Mouse (Mus musculus): ENCODE measurements around the gene Psme4.
"Not testable (repeated sequence)": the region's sequence is repeated elsewhere in the genome, so short reads cannot be mapped to it uniquely, and the experiment has no call there.

Gene Psme4

GRCm38 (mm10) chr11:30771267-30771903 lies at the start of gene Psme4:
Psme4 (plus strand) TSS chr11:30771726.
- peak; percentile 97 for ATAC-seq (ENCODE audit: low TSS enrichment)

DNA sequence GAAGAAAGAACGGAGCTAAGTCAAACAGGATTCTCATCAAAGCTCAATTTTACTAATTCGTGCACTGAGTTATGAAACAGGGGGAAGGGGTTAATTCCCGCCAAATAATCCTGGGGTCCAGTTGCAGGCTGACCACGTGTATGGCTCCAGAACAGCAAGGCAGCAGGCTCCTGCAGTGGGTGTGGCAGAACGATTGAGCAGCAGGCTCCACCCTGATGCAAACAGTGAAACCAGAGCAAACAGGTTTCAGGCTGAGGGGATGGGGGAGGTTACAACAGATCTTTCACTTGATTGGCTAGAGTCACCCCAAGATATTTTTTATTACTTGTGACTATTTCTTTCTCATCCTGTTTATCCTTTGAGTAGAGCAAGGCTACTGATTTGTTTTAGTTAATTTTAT lies 48.1 kb upstream of the Psme4 start:
- ATAC-seq (ENCODE audit: low TSS enrichment), result no peak

- ATAC-seq (ENCODE audit: low TSS enrichment), result no peak
Measured at GRCm38 (mm10) chr11:30730721-30731120, 40.8 kb upstream of the Psme4 start.

DNA sequence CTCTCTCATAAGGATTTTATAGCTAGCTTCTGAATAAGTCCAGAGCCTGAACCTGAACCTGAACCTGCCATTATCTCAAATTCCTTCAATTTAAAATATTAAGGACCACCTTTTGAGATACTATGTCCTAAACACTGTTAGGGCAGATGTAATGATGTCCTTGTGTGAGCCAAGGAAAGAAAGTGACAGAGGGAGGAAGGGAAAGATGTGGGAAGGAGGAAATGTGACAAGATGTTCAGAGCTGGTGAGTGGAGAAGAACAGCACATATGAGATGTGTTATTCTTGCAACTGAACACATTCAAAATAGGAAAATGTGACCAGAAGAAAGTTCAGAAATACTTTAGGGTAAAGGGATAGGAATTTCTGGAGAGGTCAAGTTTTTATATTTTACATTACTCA lies 38.1 kb upstream of the Psme4 start:
- ATAC-seq (ENCODE audit: low TSS enrichment), result peak; percentile 97

DNA sequence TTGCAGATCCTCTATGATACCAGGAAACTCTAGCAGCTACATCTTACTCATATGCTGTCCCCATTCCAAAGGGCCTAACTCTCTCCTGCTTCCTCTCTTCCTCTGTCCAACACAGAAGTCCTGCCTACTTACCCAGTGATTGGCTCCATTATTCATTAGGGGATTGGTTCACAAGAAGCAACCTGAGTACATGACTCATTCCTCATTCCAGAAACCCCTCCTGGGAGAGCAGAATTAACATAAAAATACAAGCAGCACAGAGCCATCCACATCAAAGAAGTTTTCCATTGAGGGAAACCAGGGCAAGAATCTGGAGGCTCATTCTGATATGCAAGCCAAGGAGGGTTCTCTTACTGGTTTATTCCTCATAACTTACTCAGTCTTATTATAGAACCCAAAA lies 27.5 kb upstream of the Psme4 start:
- ATAC-seq (ENCODE audit: low TSS enrichment), result no peak

- no peak for ATAC-seq (ENCODE audit: low TSS enrichment)
Measured at GRCm38 (mm10) chr11:30748938-30749337, 22.6 kb upstream of the Psme4 start.

DNA sequence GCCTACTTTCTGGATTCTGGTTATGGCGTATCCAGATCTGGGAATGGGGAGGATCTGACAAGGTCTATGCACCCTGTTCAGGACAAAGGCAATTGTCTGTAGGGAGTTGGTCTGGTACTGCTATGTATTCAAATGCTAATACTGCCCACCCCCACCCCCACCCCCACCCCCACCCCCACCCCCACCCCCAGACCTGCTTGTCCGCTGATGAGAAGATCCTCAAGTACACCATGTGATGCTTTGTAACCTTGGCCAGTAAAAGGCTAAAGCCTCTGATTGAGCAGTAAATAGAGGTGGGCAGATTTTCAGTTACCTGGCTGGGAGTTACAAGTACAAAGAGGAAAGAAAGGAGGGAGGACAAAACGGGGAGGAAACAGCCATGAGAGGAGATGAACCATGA lies 21.9 kb upstream of the Psme4 start:
- ATAC-seq (ENCODE audit: low TSS enrichment), result no peak

DNA sequence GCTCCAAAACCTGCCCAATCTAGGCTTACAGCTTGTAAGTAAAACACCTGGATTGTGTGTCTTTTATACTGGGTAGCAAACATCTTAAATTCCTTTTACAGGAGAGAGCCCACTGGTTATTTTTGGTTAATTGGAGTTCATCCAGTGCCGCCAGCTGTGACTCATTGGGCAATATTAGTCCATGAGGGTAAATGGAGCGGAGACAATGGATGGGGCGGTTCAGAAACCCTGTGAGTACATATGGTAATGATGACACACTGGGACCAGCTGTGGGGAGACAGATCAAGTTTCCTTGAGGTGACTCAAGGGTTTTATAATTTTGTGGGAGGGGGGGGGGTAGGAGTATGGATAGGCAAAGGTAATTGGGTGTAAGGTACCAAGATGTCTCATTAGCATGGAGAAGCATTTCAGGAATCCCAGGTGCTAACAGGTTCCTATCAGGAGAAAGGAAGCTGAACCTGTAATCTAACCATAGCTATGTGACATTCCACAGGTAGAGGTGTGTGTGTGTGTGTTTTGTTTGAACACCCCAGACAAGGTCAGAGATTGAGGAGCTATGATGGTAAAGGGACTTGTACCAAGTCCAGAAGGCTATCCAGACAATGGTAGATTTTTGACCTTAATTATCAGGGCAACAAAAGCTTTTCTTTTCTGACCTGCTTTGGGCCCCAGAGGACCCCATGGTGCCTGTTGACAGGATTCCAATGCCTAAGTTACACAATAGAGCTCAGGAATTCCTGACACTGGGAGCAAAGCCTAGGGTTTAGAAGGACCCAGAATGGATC lies 21.3 kb upstream of the Psme4 start:
- ATAC-seq (ENCODE audit: low TSS enrichment), result no peak

DNA sequence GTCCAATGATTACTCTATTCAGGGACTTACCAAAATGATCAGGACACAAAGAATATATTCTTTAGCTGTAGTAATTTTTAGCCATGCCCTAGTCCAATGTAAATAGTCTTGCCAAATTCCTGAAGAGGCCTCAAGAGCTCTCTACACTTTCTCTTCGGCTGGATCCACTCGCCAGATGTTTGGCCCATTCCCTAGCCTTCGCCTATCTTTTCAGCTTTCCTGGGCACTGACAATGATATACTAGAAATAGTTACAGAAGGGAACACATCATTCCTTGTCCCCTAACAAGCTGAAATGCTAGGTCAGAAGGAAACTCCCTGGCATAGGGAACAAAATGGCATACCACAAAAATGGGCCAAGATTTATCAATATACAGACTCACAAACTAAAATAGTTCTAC lies 18.6 kb upstream of the Psme4 start:
- ATAC-seq (ENCODE audit: low TSS enrichment), result no peak

DNA sequence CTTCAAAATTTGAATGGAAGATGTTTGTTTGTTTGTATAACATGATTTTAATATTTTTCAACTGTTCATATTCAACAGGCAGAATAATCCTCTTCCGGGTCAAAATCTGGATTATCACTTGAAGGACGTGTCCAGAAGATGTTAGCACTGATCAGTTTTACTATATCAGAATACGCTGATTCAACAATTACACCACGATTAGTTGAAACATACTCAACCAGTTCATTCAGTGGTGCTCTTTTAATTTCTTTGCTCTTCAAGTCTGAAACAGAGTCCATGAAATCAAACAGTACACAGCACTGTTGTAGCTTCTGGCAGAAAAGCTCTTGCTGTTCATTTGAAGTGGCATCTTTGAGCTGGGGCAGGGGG lies 17.1 kb upstream of the Psme4 start:
- ATAC-seq (ENCODE audit: low TSS enrichment), result not testable (repeated sequence)

DNA sequence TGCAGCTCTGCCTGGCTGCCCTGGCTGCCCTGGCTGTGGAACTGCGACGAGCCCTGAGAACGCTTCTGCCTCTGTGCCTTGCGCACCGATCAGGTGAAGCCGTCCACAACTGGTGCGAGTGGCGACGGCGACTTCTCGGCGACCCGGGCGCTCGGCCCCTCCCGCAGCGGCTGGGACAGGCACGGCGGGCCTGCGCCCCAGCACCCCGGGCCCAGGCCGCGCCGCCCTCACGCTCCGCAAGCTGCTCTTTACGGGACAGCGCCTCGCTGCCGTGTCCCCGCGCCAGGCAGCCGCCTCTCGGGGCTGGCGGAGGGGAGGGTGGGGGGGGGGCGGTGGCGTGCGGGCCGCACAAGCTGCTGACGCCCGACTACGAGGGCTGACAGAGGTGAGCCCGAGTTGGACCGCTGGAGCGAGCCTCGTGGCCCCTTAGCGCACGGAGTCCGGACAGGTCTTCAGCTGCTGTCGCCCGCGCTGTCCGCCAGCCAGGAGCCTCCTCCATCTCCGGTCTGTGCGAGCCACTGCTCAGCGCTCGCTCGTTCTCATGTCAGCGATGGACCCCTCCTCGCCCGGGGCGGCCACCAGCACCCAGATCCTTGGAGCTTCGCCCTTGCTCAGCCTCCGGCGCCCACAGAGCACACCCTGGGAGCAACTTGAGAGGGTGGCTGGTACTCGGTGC lies 16.5 kb upstream of the Psme4 start:
- ATAC-seq (ENCODE audit: low TSS enrichment), result peak; percentile 89

GRCm38 (mm10) chr11:30761381-30761780 lies 10.1 kb upstream of the Psme4 start:
- no peak for ATAC-seq (ENCODE audit: low TSS enrichment)

DNA sequence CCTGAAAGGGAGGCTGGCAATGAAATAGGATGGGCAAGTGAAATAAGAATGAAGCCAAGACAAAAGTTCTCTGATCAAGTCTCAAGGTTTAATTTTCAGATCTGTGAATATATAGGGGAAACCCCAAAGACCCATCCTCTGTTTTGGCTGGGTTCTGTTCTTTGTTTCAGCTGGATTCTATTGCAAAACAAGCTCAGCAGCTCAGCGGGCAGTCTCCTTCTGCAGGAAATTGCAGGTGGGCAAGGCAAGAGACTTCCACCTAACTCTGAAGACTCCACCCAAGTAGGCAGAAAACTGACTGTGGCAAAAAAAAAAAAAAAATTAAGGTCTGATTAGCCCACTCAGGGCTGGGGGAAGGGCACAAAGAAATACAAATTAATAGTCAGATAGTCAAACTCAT lies 9.6 kb upstream of the Psme4 start:
- ATAC-seq (ENCODE audit: low TSS enrichment), result no peak

DNA sequence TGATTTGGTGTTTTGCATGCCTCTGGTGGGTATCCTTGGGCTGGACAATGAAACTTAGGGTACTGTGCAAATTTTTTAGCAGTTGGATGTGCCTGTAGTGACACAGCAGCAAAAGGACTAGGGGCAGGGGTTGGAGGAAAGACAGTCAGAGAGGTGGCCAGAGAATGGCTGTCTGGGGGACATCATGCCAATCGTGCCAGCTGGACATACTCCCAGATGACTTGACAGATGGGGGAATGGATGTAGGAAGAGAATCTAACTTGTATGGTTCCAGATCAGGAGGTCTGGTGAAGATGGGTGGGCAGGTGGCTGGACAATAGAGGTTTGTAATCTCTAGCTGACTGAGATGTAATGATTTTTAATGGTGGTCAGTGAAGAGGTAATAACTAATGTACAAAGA lies 6.5 kb upstream of the Psme4 start:
- ATAC-seq (ENCODE audit: low TSS enrichment), result no peak

GRCm38 (mm10) chr11:30770817-30771216 lies 709 bp upstream of the Psme4 start:
- no peak for ATAC-seq (ENCODE audit: low TSS enrichment)

DNA sequence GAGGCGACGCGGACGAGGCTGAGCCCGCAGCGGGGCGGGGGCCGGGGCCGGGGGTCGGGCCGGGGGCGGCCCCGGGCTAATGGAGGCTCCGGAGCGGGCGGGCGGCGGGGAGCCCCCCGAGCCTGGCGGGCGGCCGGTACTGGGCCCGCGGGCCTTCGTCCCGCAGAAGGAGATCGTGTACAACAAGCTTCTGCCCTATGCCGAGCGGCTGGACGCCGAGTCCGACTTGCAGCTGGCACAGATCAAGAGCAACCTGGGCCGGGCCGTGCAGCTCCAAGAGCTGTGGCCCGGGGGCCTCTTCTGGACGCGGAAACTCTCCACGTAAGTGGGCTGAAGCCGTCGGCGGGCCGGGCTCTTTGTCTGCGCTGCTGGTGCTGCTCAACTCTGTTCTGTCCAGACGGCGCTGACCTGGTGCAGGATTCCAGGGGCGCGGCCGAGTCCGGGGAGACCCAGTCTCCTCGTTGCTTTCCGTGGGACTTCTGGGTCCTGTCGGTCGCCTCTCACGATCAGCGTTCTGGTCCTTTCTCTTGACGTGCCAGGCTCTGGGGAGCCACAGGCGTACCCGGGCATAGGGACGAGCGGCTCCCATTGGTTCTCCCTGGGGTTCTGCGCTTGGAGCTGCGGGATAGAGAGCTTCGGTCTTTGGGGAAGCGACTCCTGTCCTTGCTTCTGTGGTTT lies 517 bp downstream of the Psme4 start:
- ATAC-seq (ENCODE audit: low TSS enrichment), result peak; percentile 80

- ATAC-seq (ENCODE audit: low TSS enrichment), result 0 out of 2 replicates have a peak, but pooled peaks have one; percentile 4
Measured at GRCm38 (mm10) chr11:30772777-30773417, 1.4 kb downstream of the Psme4 start.

DNA sequence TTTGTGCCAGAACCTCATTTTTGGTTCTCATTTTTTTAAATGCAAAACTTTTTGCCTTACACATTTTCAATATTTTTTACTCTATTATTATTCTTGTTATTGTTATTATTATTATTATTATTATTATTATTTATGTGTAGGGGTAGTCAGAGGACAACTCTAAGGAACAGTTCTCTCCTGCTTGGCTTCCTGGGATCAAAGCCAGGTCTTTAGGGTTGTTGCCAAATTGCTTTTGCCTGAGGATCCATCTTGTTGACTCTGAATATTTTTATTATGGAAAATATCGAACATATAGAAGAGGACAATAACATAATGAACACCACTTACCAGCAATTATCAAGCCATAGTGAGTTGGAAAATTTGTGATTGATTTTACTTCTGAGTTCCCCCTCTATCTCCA lies 3.1 kb downstream of the Psme4 start:
- ATAC-seq (ENCODE audit: low TSS enrichment), result no peak

DNA sequence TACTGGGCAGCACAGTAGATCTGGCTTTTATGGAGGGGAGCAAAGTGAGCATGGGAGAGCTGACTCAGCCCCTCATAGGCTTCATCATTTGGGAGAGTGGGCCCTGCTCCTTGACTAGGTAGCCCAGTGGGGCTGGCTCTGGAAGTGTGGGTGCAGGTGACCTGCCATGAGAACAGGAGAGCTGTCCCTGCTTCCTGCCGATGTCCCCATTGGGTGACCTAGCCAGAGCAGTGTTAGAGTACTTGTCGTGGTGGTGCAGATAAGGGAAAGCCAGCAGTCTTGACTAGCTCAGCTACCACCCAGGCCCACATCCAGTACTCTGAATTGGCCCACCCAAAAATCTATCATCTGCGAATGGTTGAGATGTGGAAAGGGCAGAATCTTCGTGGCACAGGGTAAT lies 6.0 kb downstream of the Psme4 start:
- ATAC-seq (ENCODE audit: low TSS enrichment), result no peak

DNA sequence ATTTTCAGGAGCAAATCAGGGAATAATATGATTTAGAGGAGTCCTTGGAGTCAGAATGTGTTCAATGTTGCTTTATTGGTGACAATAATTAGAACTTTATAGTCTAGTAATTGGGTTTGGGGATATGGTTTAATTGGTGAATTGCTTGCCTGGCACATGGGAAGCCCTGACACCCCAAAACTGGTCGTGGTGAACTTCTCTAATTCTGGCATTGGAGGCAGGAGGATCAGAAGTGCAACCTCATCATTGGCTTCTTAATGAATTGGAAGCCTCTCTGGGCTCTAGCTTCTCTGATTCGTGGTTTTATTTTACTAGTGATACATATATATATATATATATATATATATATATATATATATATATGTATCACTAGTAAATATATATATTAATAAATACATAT lies 9.4 kb downstream of the Psme4 start:
- no peak for ATAC-seq (ENCODE audit: low TSS enrichment)

DNA sequence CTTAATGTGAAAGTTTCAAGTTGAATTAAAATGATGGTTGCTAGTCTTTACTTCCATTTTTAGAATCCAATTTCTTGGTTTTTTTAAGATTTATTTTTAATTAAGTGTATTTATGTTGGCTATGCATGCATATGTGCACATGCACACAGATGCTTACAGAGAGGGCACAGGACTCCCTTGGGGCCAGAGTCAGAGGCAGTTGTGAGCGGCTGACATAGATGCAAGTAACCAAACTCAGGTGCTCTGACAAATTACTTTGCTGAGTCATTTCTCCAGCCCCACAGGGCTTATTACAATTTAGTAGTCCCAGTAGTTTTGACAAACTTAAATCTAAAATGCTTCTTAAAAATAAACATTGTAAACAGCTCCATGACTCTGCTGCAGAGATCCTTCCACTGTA lies 10.1 kb downstream of the Psme4 start:
- ATAC-seq (ENCODE audit: low TSS enrichment), result no peak

GRCm38 (mm10) chr11:30785497-30785896 lies 14.0 kb downstream of the Psme4 start:
- ATAC-seq (ENCODE audit: low TSS enrichment), result no peak
